Mouse (Mus musculus) CD4-positive helper T cell, adult 2 months (primary cell): ENCODE results near the gene Icam1.
"Not testable (repeated sequence)": the region's sequence is repeated elsewhere in the genome, so short reads cannot be mapped to it uniquely, and the experiment has no call there.

Experiments
- DNase-seq: peaks from one replicate; pipeline ENCODE4 v3.0.0-alpha.2; 2012; ENCODE audit warnings: low read depth, missing footprints, low spot score

The Icam1 gene

DNA sequence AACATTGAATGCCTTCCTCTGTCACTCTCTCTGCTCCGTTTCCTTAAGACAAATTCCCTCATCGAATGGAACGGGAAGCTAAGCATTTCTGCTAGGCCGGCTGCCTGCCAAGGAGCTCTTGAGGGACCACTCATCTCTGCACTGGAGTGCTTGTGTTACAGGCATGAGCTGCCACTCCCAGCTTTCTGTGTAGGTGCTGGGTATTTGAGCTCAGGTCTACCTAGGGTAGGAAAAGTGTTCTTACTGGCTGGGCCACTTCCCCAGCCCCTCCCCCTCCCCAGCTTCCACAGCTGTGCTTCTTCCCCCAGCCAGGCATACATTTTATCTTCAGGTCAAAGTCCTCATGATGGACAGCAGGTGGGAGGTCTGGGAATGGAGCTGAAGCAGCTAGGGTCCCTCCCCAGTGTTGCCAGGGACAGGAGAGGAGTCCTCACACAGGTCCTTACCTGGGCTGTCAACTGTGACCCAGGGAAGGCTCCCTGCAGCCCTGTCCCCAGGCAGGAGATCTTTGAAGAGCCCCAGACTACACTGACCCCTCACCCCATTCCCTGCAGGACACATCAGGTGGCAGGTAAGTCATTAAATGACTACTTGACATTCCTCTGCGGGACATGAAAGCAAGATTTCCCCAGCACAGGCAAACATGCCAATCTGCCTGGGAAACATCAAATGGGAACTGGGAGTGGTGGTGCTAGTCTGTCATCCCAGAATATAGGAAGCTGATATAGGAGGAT lies 22.5 kb upstream of the Icam1 start:
- no peak for DNase-seq

DNA sequence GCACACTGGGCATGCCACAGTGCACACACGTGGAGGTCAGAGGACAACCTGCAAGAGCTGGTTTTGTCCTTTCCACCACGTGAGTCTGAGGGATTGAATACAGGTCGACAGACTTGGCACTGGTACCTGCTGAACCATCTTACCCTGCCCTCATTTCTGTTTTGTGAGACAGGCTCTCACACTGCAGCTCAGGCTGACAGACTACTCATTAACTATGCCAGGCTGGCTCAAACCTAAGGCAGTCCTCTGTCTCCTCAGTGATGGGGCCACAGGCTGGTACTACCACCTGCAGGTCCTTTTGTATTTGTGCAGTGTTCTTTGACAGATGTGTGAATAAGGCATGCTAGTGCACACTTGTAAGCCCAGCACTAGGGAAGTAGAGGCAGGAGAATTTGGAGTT lies 20.7 kb upstream of the Icam1 start:
- DNase-seq, result no peak

GRCm38 (mm10) chr9:20997065-20997464 lies 18.7 kb upstream of the Icam1 start:
- no peak for DNase-seq

GRCm38 (mm10) chr9:20998337-20998736 lies 17.4 kb upstream of the Icam1 start:
- peak; percentile 41 for DNase-seq

GRCm38 (mm10) chr9:21000811-21001210 lies 15.0 kb upstream of the Icam1 start:
- DNase-seq, result no peak

GRCm38 (mm10) chr9:21001651-21002200 lies 14.1 kb upstream of the Icam1 start:
- DNase-seq, result no peak

GRCm38 (mm10) chr9:21002270-21002626 lies 13.5 kb upstream of the Icam1 start:
- DNase-seq, result no peak

GRCm38 (mm10) chr9:21002627-21003551 lies 12.9 kb upstream of the Icam1 start, which contains the start of gene Mrpl4:
Mrpl4 (plus strand) TSS chr9:21002738.
- DNase-seq, result peak; percentile 92

- DNase-seq, result no peak
Observed at GRCm38 (mm10) chr9:21007313-21007952, 8.4 kb upstream of the Icam1 start.

- no peak for DNase-seq
Observed at GRCm38 (mm10) chr9:21008007-21008406, 7.8 kb upstream of the Icam1 start.

DNA sequence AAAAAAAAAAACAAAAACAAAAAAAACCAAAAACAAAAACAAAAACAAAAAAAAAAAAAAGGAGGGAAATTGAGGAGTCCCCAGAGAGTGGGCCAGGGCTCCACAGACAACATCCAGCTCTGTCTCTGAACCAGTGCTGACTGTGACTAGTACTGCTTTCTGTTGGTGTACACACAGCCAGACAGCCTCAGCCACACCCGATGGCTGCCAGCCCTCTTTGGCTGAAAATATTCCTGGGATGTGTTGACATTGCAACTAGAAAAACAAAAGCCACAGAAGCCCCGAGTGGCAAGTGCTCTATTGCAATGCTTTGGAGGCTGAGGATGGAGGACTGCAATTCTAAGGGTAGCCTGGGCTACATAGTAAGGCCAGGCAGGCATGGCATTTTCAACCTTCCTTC lies 5.4 kb upstream of the Icam1 start:
- DNase-seq, result no peak

DNA sequence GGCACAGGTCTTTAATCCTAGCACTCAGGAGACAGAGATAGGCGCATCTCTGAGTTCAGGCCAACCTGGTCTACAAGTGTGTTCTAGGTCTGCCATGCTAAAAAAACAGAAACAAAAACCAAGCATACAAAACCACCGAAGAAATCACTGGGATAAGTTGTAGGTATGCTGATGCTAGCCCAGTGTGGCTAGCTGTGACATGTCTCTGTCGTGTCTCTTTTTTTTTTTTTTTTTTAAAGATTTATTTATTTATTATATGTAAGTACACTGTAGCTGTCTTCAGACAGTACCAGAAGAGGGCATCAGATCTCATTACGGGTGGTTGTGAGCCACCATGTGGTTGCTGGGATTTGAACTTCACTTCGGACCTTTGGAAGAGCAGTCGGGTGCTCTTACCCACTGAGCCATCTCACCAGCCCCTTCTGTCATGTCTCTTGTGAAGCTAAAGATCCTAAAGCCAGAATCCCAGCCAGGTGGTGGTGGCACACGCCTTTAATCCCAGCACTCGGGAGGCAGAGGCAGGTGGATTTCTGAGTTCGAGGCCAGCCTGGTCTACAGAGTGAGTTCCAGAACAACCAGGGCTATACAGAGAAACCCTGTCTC lies 4.7 kb upstream of the Icam1 start:
- DNase-seq, result not testable (repeated sequence)

GRCm38 (mm10) chr9:21011846-21012312 lies 3.9 kb upstream of the Icam1 start:
- DNase-seq, result no peak

DNA sequence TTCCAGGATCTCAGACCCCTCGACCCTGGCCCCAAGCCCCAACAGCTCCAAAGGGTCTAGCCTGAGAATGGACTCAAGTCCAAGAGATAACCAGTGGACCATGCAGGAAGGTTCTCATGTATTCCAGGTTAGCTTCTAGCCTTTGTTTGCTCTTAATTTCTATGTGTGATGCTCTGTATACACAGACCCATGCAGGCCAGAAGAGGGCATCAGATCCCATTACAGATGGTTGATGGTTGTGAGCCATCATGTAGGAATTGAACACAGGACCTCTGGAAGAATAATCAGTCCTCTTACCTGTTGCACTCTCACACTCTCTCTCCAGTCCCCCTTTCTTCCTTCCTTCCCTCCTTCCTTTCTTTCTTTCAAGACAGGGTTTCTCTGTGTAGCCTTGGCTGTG lies 3.4 kb upstream of the Icam1 start:
- DNase-seq, result no peak

DNA sequence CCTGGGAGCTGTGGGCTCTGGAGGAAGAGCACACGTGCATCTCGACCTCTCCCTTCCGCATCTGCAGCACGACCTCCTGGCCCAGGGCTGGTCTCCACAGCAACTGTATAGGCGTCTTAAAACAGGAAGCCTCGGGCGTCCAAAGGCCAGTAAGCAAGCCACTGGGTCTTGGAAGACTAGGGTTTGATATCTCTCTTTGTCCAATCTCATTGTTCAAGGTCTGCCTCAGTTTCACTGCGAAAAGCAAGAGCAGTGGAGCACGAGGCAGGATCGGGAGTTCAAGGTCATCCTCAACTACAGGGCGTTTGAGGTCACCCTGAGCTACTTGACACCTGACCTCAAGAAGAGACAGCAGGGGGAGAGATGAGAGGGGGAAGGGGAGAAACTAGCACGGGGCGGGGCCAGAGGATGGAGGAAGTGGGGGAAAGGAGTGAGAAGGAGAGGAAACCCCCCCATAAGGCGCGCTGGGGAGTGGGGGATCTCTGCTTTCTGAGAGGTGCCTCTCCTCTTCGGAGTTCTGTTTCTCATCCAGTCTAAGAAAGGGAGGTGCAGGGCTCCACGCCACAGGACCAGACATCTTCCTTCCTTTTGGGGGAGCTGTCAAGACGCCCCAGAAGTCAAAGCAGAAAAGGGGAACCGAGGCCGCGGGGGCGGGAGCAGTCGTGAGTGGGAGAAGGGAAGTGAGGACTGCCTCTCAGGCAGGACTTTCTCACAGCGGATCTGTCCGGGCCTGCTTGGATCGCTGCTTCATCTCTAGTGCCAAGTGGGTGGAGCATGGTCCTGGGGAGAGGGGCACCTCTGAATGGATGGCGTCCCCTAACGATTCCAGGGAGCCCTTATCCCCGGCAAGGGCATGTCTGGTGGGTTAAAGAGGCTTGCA lies 854 bp upstream of the Icam1 start:
- peak; percentile 57 for DNase-seq

- DNase-seq, result peak; percentile 53
Observed at GRCm38 (mm10) chr9:21016331-21017176, 769 bp downstream of the Icam1 start.

DNA sequence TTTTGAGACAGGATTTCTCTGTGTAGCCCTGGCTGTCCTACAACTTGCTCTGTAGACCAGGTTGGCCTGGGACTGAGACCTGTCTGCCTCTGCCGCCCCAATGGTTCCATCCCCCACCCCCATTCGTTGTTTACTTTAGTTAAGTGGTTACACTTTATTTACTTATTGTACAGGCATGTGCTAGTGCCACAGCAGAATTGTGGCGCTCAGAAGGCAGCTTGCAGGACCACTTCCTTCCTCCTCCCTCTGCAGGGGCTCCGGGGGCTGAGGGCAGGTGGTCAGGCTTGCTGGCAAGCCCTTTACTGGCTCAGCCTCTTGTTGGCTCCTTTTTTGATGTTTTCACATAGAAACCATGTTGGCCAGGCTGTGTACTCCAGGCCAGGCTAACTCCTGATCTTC lies 1.4 kb downstream of the Icam1 start:
- DNase-seq, result no peak

GRCm38 (mm10) chr9:21018600-21018999 lies 2.8 kb downstream of the Icam1 start:
- no peak for DNase-seq

DNA sequence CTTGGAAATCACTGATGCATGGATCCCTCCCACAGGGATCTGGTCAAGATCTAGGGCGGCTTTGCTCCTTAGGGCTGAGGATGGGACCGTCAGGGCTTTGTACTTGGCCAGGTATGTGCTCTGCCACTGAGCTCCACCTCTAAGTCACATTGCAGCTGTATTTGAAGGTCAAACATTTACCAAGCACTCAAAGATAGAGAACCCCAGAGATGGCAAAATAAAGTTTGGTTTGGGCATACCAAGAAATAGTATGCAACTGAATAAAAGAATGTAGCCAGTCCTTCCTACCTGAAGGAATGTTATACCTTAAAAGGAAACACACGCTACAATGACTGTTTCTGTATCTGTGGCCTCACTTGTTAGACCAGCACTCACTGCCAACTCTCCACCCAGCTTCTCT lies 5.6 kb downstream of the Icam1 start:
- DNase-seq, result no peak

GRCm38 (mm10) chr9:21022288-21022687 lies 6.5 kb downstream of the Icam1 start:
- DNase-seq, result no peak
